9 mouse cellular contexts compared by ENCODE assay signal in genomic region chr11:67570947-67571346, GRCm38 (mm10).
DNase-seq lines count a peak whose midpoint lies in the region; ATAC-seq and TF ChIP-seq lines count a peak whose summit lies in the region.
"Had no signal": no experiment of that assay in that cellular context is flagged by ENCODE, and none has a peak within 500 bp of the region (broad histone marks: within the 10 kb centered on the region; RNA-seq: fewer than 3 reads in every experiment).

No protein-coding gene starts in this region.

- H3K9ac ChIP-seq in heart, adult 2 months (ENCODE audit: low read depth, low read length), result no peak overlapping the region
- H3K9ac ChIP-seq in heart, embryonic 11.5 days (ENCODE audit: low read depth, low read length), result no peak overlapping the region
- H3K9ac ChIP-seq in hindbrain, embryonic 14.5 days, result no peak overlapping the region
- H3K9ac ChIP-seq in midbrain, postnatal 0 days (replicated peaks; ENCODE audit: low read length, poor library complexity, severe bottlenecking), result peak overlapping the region; percentile 36; the same call in 1 of the 2 replicates
- H3K9ac ChIP-seq: midbrain, embryonic 12.5 days had no signal

- intact Hi-C loops in heart, adult 2 months (cut with DNase I), result no loop called here

- no peak for ATAC-seq in heart, embryonic 11.5 days (replicated peaks; ENCODE audit: insufficient number of reproducible peaks, low FRiP score, low TSS enrichment)
- ATAC-seq in hindbrain, embryonic 14.5 days (ENCODE audit: low FRiP score), result no peak
- no peak for ATAC-seq in midbrain, postnatal 0 days (ENCODE audit: low FRiP score)

- H3K4me2 ChIP-seq in heart, embryonic 11.5 days, result no peak overlapping the region
- H3K4me2 ChIP-seq in hindbrain, embryonic 14.5 days (replicated peaks), result no peak overlapping the region
- H3K4me2 ChIP-seq in midbrain, postnatal 0 days (ENCODE audit: low read depth, low read length, poor library complexity, severe bottlenecking), result 0 out of 2 replicates have a peak overlapping the region, but pooled peaks have one; percentile 9
- H3K4me2 ChIP-seq: midbrain, embryonic 12.5 days had no signal

- no peak overlapping the region for H3K27ac ChIP-seq in heart, adult 2 months
- no peak overlapping the region for H3K27ac ChIP-seq in heart, embryonic 11.5 days (ENCODE audit: low read depth, low read length)
- H3K27ac ChIP-seq in hindbrain, embryonic 14.5 days, result no peak overlapping the region
- H3K27ac ChIP-seq in midbrain, postnatal 0 days (ENCODE audit: low read depth, low read length), result peak overlapping the region; percentile 52
- H3K27ac ChIP-seq: midbrain, embryonic 12.5 days had no signal

- peaks cover 5% of the 10 kb centered on the region for H3K4me1 ChIP-seq in heart, adult 2 months (ENCODE audit: control insufficient read depth, insufficient read depth, low read length)
- peaks cover 15% of the 10 kb centered on the region for H3K4me1 ChIP-seq in heart, embryonic 11.5 days (ENCODE audit: control insufficient read depth, insufficient read depth, low read length)
- H3K4me1 ChIP-seq in hindbrain, embryonic 14.5 days (replicated peaks; ENCODE audit: control insufficient read depth, insufficient read depth, low read length), result peaks cover 6% of the 10 kb centered on the region; the same call in 1 of the 2 replicates
- peaks cover 14% of the 10 kb centered on the region for H3K4me1 ChIP-seq in midbrain, postnatal 0 days (ENCODE audit: insufficient read depth, low read length)

- no peaks in the 10 kb centered on the region for H3K79me2 ChIP-seq in heart, adult 2 months (replicated peaks; ENCODE audit: control insufficient read depth, insufficient read depth, low read length)

- H3K9me3 ChIP-seq in heart, embryonic 11.5 days (replicated peaks; ENCODE audit: control insufficient read depth, low read length), result no peaks in the 10 kb centered on the region
- no peaks in the 10 kb centered on the region for H3K9me3 ChIP-seq in hindbrain, embryonic 14.5 days (ENCODE audit: control insufficient read depth, low read length)
- no peaks in the 10 kb centered on the region for H3K9me3 ChIP-seq in midbrain, postnatal 0 days (ENCODE audit: low read length)
- H3K9me3 ChIP-seq: midbrain, embryonic 12.5 days had no signal

- 38% methylated on average over 8 of the region's 8 CpGs for WGBS in heart, adult 2 months
- 70% methylated on average over 8 of the region's 8 CpGs for WGBS in heart, embryonic 11.5 days (ENCODE audit: insufficient replicate concordance)
- WGBS in hindbrain, embryonic 14.5 days, result 17% methylated on average over 8 of the region's 8 CpGs
- 24% methylated on average over 8 of the region's 8 CpGs for WGBS in midbrain, postnatal 0 days

- TF ChIP-seq EP300 in heart, adult 2 months (IDR thresholded peaks at IDR 0.05; ENCODE audit: insufficient read depth, low read depth, low read length), result no peak

- no peak overlapping the region for H3K4me3 ChIP-seq in heart, adult 2 months
- no peak overlapping the region for H3K4me3 ChIP-seq in heart, embryonic 11.5 days (ENCODE audit: low read depth, low read length)
- H3K4me3 ChIP-seq in hindbrain, embryonic 14.5 days (replicated peaks; ENCODE audit: low read length), result no peak overlapping the region
- H3K4me3 ChIP-seq in midbrain, postnatal 0 days (ENCODE audit: low read depth, low read length), result no peak overlapping the region
- H3K4me3 ChIP-seq: midbrain, embryonic 12.5 days had no signal

- no peak for TF ChIP-seq POLR2A in heart, adult 2 months (IDR thresholded peaks at IDR 0.05; ENCODE audit: insufficient read depth, low read depth, low read length)
- no peak for TF ChIP-seq POLR2A in brain, embryonic 14.5 days (IDR thresholded peaks at IDR 0.05; ENCODE audit: borderline replicate concordance, extremely low read depth, insufficient read depth, insufficient read length, poor library complexity, severe bottlenecking)

- peak; percentile 46 to 68 for DNase-seq in heart, adult 2 months
- peak; percentile 75 for DNase-seq in brain, embryonic 14.5 days (ENCODE audit: low read depth)
- DNase-seq in hindbrain, embryonic 14.5 days (ENCODE audit: low spot score), result peak; percentile 64
- peak; percentile 50 for DNase-seq in midbrain, postnatal 0 days (ENCODE audit: low spot score)
- DNase-seq in adrenal gland, postnatal 36 days, result no peak
- DNase-seq in thymus, postnatal 4 days, result no peak
- no peak for DNase-seq in ovary, postnatal 36 days (ENCODE audit: low spot score)

- TF ChIP-seq CTCF in heart, adult 2 months (IDR thresholded peaks at IDR 0.05), result no peak
- no peak for TF ChIP-seq CTCF in brain, embryonic 14.5 days (IDR thresholded peaks at IDR 0.05; ENCODE audit: borderline replicate concordance, extremely low read depth, insufficient read depth, insufficient read length)
- TF ChIP-seq CTCF in midbrain, postnatal 0 days (IDR thresholded peaks at IDR 0.05), result no peak

- no peaks in the 10 kb centered on the region for H3K27me3 ChIP-seq in heart, adult 2 months (ENCODE audit: control insufficient read depth, insufficient read depth, low read length)
- H3K27me3 ChIP-seq in heart, embryonic 11.5 days (ENCODE audit: control insufficient read depth, insufficient read depth, low read length), result no peaks in the 10 kb centered on the region
- H3K27me3 ChIP-seq in hindbrain, embryonic 14.5 days (ENCODE audit: control insufficient read depth, insufficient read depth, low read length), result no peaks in the 10 kb centered on the region
- H3K27me3 ChIP-seq in midbrain, postnatal 0 days (ENCODE audit: insufficient read depth, low read length), result no peaks in the 10 kb centered on the region
- H3K27me3 ChIP-seq: midbrain, embryonic 12.5 days had no signal

- no peaks in the 10 kb centered on the region for H3K36me3 ChIP-seq in heart, adult 2 months (ENCODE audit: control insufficient read depth, insufficient read depth, low read length)
- no peaks in the 10 kb centered on the region for H3K36me3 ChIP-seq in heart, embryonic 11.5 days (ENCODE audit: control insufficient read depth, insufficient read depth, low read length)
- no peaks in the 10 kb centered on the region for H3K36me3 ChIP-seq in hindbrain, embryonic 14.5 days (replicated peaks; ENCODE audit: control insufficient read depth, insufficient read depth)
- no peaks in the 10 kb centered on the region for H3K36me3 ChIP-seq in midbrain, postnatal 0 days (ENCODE audit: insufficient read depth, low read length)
- H3K36me3 ChIP-seq: midbrain, embryonic 12.5 days had no signal

Comparison
In these comparisons a context has a peak if more than half of its experiments do, and no peak if none do; other contexts are left out.
1. DNase-seq: peak in heart, adult 2 months (2 of 2), brain, embryonic 14.5 days (single experiment), hindbrain, embryonic 14.5 days (single experiment) and midbrain, postnatal 0 days (single experiment); none in adrenal gland, postnatal 36 days (0 of 2), thymus, postnatal 4 days (single experiment) and ovary, postnatal 36 days (single experiment).